Mouse (Mus musculus) cerebellum, adult 18-20 months (tissue): ENCODE data around the gene Mpc1.
"Not testable (repeated sequence)": the region's sequence is repeated elsewhere in the genome, so short reads cannot be mapped to it uniquely, and the experiment has no call there.

Experiments
- DNase-seq, 2 experiments: peaks; one replicate each; pipeline ENCODE4 v3.0.0; 2021

The Mpc1 gene

DNA sequence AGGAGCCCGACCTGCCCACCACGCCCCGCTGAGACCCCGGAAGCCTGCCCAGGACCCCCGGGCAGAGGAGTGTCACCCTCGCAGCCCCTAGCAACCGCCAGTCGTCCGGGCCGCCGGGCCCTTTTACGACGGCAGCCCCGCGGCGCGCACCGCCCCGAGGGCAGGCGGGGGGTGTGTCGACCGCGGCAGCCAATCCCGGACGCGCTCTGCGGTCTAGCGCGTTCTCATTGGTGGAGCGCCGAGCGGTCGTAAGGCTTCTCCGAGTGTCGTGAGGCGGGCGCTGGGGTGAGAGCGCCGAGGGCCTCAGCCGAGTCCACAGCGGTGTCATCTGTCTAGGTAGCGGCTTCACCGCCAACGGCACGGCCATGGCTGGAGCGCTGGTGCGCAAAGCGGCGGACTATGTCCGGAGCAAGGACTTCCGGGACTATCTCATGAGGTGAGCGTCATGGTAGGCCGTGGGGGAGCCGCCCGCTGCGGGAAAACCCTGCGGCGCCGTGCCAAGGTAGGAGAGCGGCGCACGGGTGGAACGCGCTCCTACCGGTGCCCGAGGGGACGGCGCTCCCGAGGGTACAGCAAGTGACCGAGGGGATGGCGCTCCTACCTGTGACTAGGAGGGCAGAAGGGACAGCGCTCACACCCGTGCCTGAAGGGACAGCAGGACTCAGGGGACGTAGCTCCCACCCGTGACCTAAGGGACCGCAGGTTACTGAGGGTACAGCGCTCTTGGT, 986 bp downstream of the Mpc1 start:
- peak; percentile 96 to 97 for DNase-seq

DNA sequence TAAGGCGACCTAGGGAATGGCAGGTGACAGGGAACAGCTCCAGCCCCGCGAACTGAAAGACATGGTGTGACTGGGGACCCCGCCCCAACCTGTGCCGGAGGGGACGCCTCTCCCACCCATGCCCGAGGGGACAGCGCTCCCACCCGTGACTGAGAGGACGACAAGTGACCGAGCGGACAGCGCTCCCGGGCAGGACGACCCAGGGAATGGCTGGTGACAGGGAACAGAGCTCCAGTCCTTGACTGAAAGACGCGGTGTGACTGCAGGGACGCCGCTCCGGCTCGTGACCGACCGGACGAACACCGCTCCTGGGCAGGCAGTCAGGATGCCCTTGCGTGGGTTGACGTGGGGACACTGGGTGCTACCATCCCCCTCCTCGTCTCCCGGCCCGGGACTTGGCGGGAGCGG, 1.6 kb downstream of the Mpc1 start:
- DNase-seq: peak; percentile 59 to 66

- DNase-seq: no peak
Observed at GRCm38 (mm10) chr17:8285056-8285455, 2.4 kb downstream of the Mpc1 start.

DNA sequence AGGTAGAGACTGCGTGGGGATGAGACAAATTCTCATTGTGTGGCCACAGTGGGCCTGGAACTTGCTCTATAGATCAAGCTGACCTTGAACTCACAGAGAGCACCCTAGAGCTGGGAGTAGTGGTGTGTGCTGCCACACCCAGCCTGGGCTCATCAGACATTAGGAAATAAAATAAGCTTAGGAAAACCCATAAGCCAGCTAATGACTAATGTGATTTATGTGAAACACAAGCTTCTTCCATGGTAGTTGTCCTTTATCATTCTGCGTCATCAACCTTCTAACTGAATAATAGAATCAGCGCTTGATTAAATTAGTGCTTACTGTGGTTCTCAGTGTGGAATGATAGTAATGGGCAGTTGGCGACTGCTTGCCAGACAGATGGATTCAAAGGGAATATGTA, 4.3 kb downstream of the Mpc1 start:
- no peak for DNase-seq

- no peak for DNase-seq
Observed at GRCm38 (mm10) chr17:8289993-8290679, 7.4 kb downstream of the Mpc1 start.

DNA sequence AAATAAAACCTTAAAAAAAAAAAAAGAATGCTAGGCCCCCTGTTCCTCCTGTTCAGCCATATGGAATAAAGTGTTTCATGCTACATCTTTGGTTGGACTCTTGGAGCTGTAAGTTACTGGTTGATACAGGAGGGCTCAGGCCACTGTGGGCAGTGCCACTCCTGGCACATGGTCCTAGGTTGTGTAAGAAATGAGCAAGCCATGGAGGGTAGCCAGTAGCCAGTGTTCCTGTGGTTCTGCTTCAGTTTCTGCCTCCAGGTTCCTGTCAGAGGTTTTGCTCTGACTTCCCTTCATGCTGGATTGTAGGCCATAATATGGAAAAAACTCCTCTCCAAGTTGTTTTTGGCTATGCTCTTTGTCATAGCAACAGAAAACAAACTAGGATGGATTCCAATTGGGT, 8.0 kb downstream of the Mpc1 start:
- no peak for DNase-seq

GRCm38 (mm10) chr17:8295825-8296224, 13.1 kb downstream of the Mpc1 start:
- no peak for DNase-seq

DNA sequence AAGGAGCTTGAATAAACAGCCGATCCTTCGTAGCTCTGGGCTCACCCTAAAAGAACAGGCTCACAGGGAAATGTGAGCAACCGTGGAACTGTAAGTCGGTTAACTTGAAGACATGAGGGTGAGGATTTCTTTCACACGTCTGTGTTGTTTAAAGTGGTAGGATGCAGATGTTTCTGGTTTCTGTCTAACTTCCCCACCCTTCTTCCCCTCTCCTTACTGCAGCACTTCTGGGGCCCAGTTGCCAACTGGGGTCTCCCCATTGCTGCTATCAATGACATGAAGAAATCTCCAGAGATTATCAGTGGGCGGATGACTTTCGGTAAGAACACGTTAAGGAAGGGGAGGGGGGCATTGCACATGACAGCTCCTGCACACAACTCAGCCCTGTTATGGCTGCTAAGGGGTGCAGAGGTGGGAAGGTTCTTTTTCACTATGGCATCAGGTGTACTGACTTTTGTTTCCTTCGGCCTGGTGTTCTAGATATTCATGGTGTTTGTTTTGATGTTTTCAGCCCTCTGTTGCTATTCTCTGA, 13.7 kb downstream of the Mpc1 start:
- no peak for DNase-seq

DNA sequence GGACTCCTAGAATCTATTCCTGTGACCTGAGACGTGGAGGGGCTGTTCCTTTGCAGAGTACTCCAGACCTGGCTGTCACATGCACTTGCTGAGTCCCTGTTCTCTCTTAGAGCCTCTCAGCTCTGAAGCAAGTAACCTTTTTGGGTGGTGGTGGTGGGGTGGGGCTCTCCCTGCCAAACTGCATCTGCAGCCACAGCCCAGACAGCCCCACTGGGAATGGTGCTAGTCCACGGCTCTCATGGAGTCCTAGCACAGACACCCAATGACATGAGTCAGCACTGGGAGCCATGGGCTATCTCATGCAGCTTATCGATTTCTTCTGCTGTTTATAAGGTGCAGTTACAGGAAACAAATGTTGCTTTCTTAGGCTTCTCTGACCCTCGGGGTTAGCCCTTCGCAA, 15.0 kb downstream of the Mpc1 start:
- no peak for DNase-seq

- no peak for DNase-seq
Observed at GRCm38 (mm10) chr17:8298281-8298680, 15.6 kb downstream of the Mpc1 start.

DNA sequence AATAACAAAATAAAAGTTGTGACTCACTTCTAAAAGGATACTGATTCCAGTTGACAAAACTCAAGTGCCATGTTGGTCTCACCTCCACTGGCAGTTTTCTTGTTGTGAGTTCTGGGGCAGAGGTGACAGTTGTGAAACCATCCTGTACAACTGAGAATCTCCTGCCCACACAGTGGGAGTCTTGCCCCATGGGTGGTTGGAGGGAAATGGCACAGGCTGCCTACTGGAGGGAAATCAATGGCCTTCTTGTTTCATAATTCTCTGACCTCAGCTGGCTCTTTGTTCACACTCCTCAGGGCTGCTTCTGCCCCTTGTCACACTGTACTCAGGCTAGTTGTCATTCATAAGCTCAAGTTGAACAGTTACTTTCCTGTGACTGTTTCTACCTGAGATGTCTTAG, 16.8 kb downstream of the Mpc1 start:
- peak in 1 of 2 experiments; percentile 13 for DNase-seq

GRCm38 (mm10) chr17:8301515-8301914, 18.8 kb downstream of the Mpc1 start:
- DNase-seq: no peak

DNA sequence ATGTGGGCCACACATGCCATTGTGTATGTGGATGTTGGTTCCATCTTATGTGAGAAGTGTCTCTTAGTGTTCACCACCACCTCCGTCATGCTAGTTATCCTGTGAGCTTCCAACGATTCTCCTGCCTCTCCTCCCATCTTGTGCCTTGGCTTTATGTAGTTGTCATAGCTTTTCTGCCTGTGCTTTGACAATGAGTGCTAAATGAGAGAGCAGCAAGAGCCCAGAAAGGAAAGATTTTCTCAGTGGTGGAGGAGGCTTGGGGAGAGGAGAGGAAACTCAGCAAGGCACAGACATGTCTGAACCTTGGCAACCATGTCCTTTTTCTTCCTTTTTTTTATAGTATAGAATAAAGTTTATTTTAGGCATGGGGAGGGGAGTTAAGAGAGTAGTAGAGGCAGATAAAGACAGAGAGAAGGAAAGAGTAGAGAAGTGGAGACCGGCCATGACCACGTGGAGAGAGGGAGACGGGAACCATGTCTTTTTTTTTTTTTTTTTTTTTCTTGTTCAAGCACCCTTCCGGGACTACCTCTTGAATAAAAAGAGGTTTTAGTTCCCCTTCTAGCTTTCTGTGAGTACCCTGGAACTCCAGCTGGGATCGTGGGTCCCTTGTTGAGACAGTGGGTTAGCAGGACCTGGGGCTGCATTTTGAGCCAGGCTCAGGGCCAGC, 20.2 kb downstream of the Mpc1 start:
- no peak for DNase-seq

- no peak for DNase-seq
Observed at GRCm38 (mm10) chr17:8303671-8304070, 21.0 kb downstream of the Mpc1 start.

GRCm38 (mm10) chr17:8305801-8306200, 23.1 kb downstream of the Mpc1 start:
- no peak for DNase-seq

DNA sequence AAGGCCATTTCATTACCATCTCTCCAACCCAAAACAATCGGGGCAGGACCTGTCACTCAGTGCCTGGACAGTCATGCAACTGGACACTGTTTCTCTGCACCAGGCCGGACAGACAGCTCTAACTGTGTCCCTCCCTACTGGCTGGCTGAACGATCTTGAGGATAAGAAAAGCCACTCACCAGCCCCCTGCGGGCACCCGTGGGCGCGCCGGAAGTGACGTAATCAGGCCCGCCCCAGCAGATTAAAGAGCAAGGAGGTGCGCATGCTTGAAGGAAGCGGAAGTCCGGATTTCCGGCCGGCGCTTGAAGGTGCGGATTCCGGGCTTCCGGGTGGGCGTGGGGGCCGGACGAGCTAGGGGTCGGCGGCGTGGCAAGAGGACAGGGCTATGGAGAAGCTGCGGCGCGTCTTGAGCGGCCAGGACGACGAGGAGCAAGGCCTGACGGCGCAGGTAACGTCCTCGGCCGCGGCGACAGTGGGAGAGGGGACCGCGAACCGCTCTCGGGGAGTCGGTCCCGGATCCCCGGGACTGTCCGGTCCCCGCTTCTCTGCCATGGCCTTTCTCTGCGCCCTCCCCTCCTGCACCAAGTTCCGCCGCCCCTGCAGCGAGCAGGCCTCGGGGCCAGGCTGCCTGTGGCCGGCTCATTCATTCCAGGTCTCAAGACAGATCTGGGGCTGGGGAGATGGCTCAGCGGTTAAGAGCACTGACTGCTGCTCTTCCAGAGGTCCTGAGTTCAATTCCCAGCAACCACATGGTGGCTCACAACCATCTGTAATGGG, 28.3 kb downstream of the Mpc1 start, which contains the start of gene Sft2d1:
Gene Sft2d1, plus strand, starts transcription at position 265 of the 777 bp plus-strand sequence.
- peak; percentile 96 to 99 for DNase-seq

DNA sequence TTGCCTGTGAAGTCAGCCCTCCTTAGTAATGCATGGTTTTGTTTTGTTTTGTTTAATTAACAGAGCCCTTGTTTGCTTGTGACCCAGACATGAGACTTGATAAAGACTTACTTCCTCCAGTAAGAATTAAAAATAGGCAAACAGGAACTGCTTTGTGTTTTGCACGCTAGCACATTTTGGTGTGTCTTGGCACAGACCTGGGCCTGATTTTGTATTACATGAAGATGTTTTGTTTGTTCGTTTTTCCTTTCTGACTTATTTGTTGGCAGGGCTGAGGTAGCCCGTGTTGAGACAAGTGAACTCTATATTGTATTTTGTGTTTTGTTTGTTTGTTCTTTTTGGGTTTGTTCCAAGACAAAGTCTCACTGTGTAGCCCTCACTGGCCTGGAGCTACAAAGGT, 29.0 kb downstream of the Mpc1 start:
- no peak for DNase-seq

DNA sequence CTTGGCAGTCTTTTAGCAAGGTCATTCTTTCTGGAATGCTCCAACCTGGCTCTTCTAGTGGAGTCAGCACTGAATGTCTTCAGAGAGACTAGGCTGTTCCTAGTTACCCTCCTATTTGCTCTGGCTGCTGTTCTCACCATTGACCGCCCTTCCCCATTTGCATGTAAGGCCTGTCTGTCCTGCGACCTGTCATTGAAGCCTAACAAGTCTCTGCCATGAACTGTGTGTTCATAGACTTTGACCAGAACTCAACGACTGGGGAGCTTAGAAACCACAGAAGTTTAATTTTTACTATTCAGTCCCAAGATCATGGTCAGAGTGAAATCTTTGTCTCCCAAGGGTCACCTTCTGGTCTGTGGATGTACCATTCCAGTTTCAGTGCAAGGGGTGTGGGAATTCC, 31.3 kb downstream of the Mpc1 start:
- DNase-seq: no peak

DNA sequence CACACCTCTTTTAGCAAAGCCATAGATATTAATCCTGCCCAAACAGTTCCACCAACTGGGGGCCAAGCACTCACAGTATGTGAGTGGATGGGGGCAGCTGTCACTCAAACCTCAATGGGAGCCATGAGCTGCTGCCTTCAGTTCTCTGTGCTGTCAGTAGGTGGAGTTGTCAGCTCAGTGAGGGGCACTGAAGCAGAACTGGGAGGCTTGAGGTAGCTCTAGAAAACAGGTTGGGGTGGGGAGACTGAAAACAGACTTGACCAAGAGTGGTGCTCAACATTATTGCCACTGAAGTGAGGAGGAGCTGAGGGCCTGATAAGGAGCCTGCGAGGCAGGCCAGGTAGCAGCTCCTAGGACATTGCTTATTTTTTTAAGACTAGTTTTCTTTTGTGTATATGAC, 33.5 kb downstream of the Mpc1 start:
- DNase-seq: no peak

DNA sequence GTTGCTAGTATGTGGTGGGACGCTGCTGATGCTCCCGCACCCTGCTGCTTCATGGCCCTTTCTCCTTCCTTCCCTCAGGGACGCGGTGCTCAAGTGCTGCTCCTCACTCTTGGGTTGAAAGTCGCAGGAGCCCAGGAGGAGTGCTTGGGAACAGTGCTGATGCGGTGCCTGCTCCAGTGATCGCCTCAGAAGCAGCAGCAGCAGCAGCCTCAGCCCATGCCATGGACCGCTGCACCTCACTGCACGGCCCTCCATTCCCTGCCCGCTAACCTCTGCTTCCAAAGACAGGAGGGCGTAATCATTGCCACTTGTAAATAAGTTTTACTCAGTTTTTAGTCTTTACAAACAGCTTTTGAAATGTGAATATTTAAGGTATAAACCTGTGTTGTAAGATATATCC, 44.2 kb downstream of the Mpc1 start:
- DNase-seq: not testable (repeated sequence)

GRCm38 (mm10) chr17:8328511-8329174, 45.9 kb downstream of the Mpc1 start:
- no peak for DNase-seq

DNA sequence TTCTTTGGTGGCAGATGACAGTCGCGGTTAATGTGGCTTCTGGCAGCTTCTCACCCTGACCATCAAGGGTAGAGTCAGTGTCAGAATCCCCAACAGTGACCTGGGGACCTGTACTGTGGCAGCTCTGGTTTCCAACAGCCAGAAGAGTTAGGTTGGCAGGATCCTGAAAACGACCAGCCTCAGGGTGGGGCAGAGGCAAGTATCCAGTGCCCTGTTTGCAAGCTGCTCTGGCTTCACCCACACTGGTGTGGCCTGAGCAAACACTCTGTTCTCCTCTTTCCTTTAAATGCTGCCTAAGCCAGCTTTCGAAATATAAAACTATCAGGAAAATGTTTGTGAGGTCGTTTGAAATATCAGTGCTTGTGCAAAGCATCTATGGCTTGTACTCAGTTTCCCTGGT, 47.9 kb downstream of the Mpc1 start:
- DNase-seq: no peak
